Mouse (Mus musculus): Measurements from ENCODE around the gene Ccdc92b.
"Not testable (repeated sequence)": the region's sequence is repeated elsewhere in the genome, so short reads cannot be mapped to it uniquely, and the experiment has no call there.

The Ccdc92b gene

GRCm38 (mm10) chr11:74619201-74619955 lies at the start of gene Ccdc92b:
TSS of gene Ccdc92b (plus strand) at chr11:74619605.
- DNase-seq: peak; percentile 72

DNA sequence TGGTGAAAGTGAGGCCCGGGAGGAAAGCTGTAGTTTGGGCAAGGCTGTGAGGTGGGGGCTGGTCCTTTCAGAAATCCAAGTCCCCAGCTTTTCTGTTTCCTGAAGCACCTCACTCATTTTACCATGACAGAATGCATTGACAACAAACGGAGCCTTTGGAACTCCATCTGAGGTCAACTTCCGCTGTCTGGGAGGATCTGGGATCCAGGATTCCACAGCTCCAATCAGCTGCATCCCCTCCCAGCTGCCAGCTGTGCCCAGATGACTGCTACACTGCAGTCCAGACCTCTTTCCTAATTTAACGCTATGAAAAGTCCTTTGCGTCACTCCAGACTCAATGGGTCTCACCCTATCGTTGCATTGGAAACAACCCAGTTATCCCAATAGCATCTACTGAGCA lies 49.7 kb upstream of the Ccdc92b start:
- DNase-seq: no peak

DNA sequence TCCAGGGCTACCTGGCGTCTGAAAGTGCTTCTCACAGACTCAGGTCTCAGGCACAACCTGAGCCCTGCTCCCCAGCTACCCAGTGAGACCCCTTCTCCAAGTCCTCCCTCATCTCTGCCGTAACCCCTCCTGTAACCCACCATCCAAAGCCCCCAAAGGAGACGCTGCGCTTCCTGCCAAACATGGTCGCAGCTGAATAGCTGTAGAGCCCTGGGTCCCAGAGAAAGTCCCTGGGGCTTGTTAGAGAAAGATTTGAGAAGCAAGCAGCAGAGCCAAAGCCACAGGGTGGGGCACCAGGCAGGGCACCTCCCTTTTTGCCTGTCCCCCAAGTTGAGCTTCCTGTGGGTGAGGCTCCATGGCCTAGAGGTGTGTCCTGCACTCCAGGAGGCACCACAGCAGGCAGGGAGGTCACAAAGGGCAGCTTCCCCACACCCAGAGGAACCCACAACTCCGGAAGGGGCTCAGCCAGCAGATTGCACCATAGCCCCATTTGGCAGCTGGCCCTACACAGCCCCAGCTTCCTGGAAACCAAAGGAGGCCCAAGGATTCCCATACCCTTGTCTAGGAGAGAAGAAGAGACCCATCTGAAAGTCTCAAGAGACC lies 46.8 kb upstream of the Ccdc92b start:
- DNase-seq: no peak

DNA sequence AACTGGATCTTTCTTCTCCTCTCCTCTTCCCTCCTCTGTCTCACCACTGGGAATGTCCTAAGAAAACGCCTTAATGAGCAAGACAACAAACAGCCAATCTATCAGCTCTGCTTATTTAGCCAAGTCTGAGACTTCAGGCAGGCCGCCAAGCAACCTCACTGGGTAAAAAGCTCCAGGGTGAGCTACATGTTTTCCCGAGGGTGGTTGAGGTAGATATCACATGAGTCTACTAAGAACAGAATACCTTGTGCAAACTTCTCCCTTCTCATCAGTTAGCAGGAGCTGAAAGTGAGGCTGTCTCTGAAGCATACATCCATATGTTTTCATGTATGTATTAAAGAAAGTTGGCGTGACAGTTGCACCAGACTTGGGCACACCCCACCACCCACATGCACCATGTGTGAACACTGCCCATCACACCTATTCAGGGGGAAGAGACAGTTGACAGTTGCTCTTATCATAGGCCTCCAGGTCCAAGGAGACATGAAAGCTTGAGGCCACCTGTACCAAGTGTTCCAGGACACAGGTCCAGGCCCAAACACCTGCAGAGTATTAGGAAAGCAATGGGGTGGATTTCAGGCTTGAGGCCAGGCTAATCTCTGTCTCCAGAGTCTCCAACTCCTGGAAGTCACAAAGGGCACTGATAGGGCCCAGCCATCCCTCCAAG lies 44.5 kb upstream of the Ccdc92b start:
- DNase-seq: no peak

DNA sequence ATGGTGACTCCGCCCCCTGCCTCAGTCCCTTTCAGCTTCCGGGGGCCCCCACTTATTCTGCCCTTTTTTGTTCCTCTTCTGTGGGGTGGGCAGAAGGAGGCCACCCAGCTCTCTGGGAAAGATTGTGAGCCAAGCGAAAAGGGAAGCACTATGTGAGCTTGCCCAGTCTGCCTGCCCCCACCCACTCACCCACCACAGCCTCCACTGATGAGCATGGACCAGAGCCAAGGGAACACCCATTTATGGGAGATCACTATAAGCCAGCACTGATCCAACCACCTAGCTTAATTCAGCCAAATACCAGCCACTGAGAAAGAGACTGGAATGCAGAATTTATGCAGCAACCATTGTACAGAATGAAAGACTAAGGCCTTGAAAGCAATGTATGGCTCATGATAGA lies 43.5 kb upstream of the Ccdc92b start:
- DNase-seq: no peak

- DNase-seq: no peak
Measured at GRCm38 (mm10) chr11:74577068-74577467, 42.3 kb upstream of the Ccdc92b start.

- not testable (repeated sequence) for DNase-seq
Measured at GRCm38 (mm10) chr11:74581333-74581732, 38.1 kb upstream of the Ccdc92b start.

DNA sequence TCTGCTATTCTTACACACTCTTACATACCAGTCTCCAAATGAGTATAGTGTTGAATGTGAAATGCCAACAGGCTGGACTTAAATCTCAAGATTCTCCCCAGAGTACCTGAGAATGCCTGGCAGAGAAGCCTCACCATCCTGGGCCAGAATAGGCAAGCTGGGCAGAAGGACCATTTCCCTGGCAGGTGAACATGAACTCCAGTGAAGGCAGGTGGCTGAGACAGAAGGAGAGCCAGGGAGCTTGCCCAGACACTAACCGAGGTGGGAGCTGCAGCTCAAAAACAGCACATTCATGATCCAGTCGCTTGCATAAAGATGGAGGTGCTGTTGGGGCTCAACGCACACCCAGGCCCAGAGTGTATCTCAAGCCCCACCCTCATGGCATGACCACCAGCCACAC lies 36.9 kb upstream of the Ccdc92b start:
- no peak for DNase-seq

DNA sequence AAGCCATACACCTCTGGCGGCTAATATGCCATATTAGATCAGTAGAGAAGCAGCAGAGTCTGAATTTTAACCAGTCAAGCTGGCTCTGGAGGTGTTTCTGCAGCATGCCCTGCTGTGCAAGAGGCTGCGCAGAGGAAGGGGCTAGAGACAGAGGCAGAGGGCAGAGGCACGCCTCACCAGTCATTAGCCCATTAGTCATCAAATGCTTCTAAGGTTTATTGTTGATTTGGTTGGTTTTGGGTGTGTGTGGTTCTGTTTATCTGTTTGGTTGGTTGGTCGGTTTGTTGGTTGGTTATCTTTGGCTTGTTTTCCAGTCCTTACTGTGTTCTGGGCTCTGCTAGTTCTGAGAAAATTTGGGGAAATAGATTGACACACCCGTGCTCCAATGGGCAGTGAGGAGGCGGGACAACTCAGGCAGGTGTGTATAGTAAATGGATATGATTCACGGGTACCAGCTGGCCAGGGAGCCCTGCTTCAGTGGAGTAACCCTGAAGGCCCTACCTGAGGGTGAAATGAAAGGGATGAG lies 35.5 kb upstream of the Ccdc92b start:
- DNase-seq: no peak

- no peak for DNase-seq
Measured at GRCm38 (mm10) chr11:74584946-74585723, 34.3 kb upstream of the Ccdc92b start.

- DNase-seq: no peak
Measured at GRCm38 (mm10) chr11:74586401-74586800, 33.0 kb upstream of the Ccdc92b start.

DNA sequence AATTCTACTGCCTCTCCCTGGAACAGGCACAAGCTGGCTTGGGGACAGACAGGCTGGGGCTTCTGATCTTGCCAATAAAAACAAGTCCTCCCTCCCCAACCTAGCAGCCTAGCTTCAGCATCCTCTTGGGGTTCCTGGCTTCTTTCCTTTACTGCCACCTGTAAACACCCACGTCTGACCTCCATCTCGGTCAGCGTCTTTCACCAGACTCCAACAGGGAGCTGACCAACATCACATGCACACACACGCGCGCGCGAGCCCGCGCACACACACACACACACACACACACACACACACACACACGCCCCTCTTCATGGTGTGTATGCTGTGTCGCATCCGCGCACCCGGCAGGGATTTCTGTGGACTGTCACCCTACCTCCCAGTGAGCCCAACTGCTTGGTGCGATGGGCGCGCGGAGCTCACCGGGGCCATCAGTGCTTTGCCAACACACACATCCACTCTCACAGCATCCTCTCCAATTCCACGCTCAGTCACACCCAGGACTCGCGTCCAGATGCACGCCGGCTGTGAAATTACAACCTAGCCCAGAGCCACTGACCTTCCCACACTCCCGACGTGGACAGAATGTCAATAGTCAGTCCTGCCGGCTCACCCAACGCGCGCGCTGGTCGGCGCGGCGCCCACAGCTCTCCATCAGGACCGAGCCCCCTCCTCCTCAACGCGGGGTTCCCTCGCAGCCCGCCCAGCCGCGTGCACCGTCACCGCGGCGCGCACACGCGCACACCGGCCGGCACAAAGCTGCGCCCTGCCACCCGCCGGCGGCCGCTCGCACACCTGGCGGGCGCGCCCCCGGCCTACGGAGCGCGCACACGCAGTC lies 29.8 kb upstream of the Ccdc92b start:
- peak; percentile 80 for DNase-seq

DNA sequence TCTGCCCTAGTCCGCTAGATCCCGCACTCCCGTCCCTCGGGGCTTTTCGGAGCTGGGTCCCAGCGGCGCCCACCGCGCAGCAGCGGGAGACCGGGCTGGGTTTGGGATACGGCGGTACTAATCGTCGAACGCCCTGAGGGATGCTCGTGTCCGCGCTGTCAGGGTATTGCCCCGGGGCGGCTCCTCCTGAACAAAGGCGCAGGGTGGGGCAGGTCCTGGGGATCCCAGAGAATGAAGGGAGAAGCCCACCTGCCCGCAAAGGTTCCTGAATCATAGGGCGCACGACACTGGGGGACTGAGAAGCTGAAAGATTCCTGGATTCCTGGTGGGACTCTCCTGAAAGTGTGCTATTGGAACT lies 29.2 kb upstream of the Ccdc92b start:
- DNase-seq: no peak

GRCm38 (mm10) chr11:74590691-74591090 lies 28.7 kb upstream of the Ccdc92b start:
- no peak for DNase-seq

GRCm38 (mm10) chr11:74592246-74592645 lies 27.2 kb upstream of the Ccdc92b start:
- no peak for DNase-seq

DNA sequence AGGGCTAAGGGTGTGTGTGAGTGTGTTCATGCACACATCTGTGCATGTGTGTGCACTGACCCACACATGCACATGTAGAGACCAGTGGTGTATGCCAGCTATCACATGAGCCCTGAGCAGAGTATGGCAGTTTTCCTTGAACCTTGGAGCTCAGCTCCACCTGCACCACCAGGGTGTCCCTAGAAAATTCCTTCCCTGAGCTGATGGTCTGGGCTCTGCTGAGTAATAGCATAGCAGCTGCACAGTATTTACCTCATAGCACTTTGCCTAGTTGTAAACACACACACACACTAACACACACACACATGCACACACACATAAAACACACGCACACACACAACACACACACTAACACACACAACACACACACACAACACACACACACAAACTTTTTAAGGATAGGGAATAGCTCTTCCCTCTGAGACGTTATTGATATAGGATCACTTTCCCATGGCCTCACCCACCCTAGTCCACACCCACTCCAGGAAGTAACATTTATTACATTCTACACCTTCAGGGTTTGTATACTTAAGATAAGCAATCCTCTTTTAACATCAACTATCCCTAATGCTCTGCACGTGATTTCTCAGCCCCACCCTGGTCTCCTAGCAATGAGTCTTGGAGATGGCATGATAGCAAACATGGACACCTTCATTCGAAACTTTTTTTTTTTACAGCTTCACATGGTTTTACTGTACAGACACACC lies 22.0 kb upstream of the Ccdc92b start:
- no peak for DNase-seq

GRCm38 (mm10) chr11:74597990-74598337 lies 21.4 kb upstream of the Ccdc92b start:
- no peak for DNase-seq

DNA sequence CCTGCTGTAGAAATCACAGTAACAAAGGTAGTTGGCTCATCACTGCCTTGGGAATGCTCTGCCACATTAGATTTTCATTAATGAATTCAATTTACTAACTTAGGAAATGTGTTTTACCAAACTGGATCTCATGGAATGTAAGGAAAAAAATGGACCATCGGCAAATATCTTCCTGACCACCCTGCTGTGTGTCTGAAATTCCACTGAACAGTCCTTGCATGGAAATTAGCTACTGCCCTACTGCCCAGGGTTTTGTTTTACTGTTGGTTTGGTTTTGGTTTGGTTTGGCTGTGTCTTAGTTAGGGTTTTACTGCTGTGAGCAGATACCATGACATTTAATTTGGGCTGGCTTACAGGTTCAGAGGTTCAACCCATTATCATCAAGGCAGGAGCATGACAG lies 17.1 kb upstream of the Ccdc92b start:
- DNase-seq: no peak

- DNase-seq: no peak
Measured at GRCm38 (mm10) chr11:74610068-74610467, 9.3 kb upstream of the Ccdc92b start.

GRCm38 (mm10) chr11:74610545-74611176 lies 8.7 kb upstream of the Ccdc92b start, which contains the start of gene Rap1gap2:
TSS of gene Rap1gap2 (minus strand) at chr11:74610915.
- DNase-seq: peak; percentile 38

DNA sequence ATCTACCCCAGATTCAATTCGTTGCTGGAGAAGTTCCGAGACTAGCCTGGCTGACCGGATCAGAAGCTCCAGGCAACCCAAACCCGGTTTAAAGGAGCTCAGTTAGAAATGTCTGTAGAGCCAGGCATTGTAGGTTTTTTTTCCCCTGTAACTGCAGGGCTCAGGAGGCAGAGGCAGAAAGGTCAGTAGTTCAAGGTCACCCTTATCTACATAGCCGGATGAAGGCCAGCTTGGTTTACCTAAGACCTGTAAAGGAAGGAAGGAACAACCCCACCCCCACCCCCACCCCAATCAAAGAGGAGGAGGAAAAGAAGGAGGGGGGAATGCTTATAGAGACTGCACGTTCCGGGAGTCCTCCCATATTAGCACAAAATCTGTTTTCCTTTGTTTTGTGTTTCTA lies 8.0 kb upstream of the Ccdc92b start:
- DNase-seq: no peak

All from right cerebral cortex, postnatal 25 days (tissue).